Mouse (Mus musculus) CH12.LX (cell line): ENCODE measurements at regions not wholly inside any gene's neighbourhood (a gene's known extent, or its start where the extent isn't known, plus 50 kb on each side); places are given as distances from the start of the nearest gene placed in this dataset.

Source experiments
- HCFC1 ChIP-seq: IDR thresholded peaks from 2 replicates; pipeline ENCODE4 v1.6.1; 2012; ENCODE audit warnings: low read depth, mild to moderate bottlenecking, inconsistent platforms, low read length, improper control_type of control experiment
- MEF2A ChIP-seq: IDR thresholded peaks from 2 replicates; pipeline ENCODE4 v1.6.1; 2014; ENCODE audit warnings: low read depth, mild to moderate bottlenecking, inconsistent platforms, low read length, improper control_type of control experiment, borderline replicate concordance
- ZNF384 ChIP-seq: IDR thresholded peaks from 2 replicates; pipeline ENCODE4 v1.6.1; 2012; ENCODE audit warnings: low read depth, low read length, improper control_type of control experiment, inconsistent platforms

GRCm38 (mm10) chr10:6686081-6686474, 72.2 kb upstream of the Oprm1 start:
- TF ChIP-seq HCFC1 (no peak), ZNF384 (no peak), MEF2A (no peak)
